Mouse (Mus musculus): Measurements from ENCODE around the gene Cacng3. TPM values are rescaled to one million over a fixed set of nuclear protein-coding genes. Genes with fewer than 3 reads are reported as not detected.

Cacng3 gene
- polyA plus RNA-seq, 1 experiment from 2014 or later, result 0.39 TPM

- H3K4me1 ChIP-seq (replicated peaks; ENCODE audit: control insufficient read depth, insufficient read depth, low read length), result no peaks in the 10 kb centered on the region
- no peaks in the 10 kb centered on the region for H3K9me3 ChIP-seq (ENCODE audit: control insufficient read depth, low read length)
- no peaks in the 10 kb centered on the region for H3K36me3 ChIP-seq (ENCODE audit: control insufficient read depth, insufficient read depth, low read length)
- peaks cover 10% of the 10 kb centered on the region; the same call in 1 of the 2 replicates for H3K27me3 ChIP-seq (replicated peaks; ENCODE audit: control insufficient read depth, insufficient read depth, low read length)
- no peak overlapping the region for H3K9ac ChIP-seq (ENCODE audit: low read length)
- ATAC-seq (replicated peaks; ENCODE audit: low FRiP score, low TSS enrichment, low read depth) (no peak), DNase-seq (ENCODE audit: low spot score) (no peak)
- H3K4me3 ChIP-seq (ENCODE audit: low read depth, low read length), result no peak overlapping the region
- H3K27ac ChIP-seq (ENCODE audit: low read depth), result no peak overlapping the region
- WGBS, result 82% methylated on average over 7 of the region's 7 CpGs
- no peak overlapping the region for H3K4me2 ChIP-seq (ENCODE audit: low read length)
Observed at GRCm38 (mm10) chr7:122675207-122675606, 4.9 kb downstream of the Cacng3 start.

- Histone ChIP-seq H3K4me3 (ENCODE audit: low read depth, low read length) (no peak overlapping the region), H3K4me2 (ENCODE audit: low read length) (no peak overlapping the region), H3K4me1 (replicated peaks; ENCODE audit: control insufficient read depth, insufficient read depth, low read length) (no peaks in the 10 kb centered on the region), H3K9ac (ENCODE audit: low read length) (no peak overlapping the region), H3K27ac (ENCODE audit: low read depth) (no peak overlapping the region), H3K9me3 (ENCODE audit: control insufficient read depth, low read length) (no peaks in the 10 kb centered on the region), H3K27me3 (replicated peaks; ENCODE audit: control insufficient read depth, insufficient read depth, low read length) (no peaks in the 10 kb centered on the region), H3K36me3 (ENCODE audit: control insufficient read depth, insufficient read depth, low read length) (no peaks in the 10 kb centered on the region)
- DNase-seq (ENCODE audit: low spot score) (no peak), ATAC-seq (replicated peaks; ENCODE audit: low FRiP score, low TSS enrichment, low read depth) (no peak)
- WGBS, result 65% methylated on average over 5 of the region's 5 CpGs
Observed at GRCm38 (mm10) chr7:122701751-122702150, 31.5 kb downstream of the Cacng3 start.

GRCm38 (mm10) chr7:122702443-122702842 is 32.2 kb downstream of the Cacng3 start:
- ATAC-seq (replicated peaks; ENCODE audit: low FRiP score, low TSS enrichment, low read depth) (no peak), DNase-seq (ENCODE audit: low spot score) (no peak)
- no peak overlapping the region for H3K27ac ChIP-seq (ENCODE audit: low read depth)
- H3K4me2 ChIP-seq (ENCODE audit: low read length), result no peak overlapping the region
- H3K27me3 ChIP-seq (replicated peaks; ENCODE audit: control insufficient read depth, insufficient read depth, low read length), result no peaks in the 10 kb centered on the region
- no peaks in the 10 kb centered on the region for H3K36me3 ChIP-seq (ENCODE audit: control insufficient read depth, insufficient read depth, low read length)
- 82% methylated on average over 4 of the region's 4 CpGs for WGBS
- no peak overlapping the region for H3K4me3 ChIP-seq (ENCODE audit: low read depth, low read length)
- H3K9ac ChIP-seq (ENCODE audit: low read length), result no peak overlapping the region
- H3K9me3 ChIP-seq (ENCODE audit: control insufficient read depth, low read length), result no peaks in the 10 kb centered on the region
- H3K4me1 ChIP-seq (replicated peaks; ENCODE audit: control insufficient read depth, insufficient read depth, low read length), result no peaks in the 10 kb centered on the region

- WGBS, result 53% methylated on average over 5 of the region's 5 CpGs
- Histone ChIP-seq H3K9me3 (ENCODE audit: control insufficient read depth, low read length) (no peaks in the 10 kb centered on the region), H3K4me1 (replicated peaks; ENCODE audit: control insufficient read depth, insufficient read depth, low read length) (no peaks in the 10 kb centered on the region), H3K4me3 (ENCODE audit: low read depth, low read length) (no peak overlapping the region), H3K27me3 (replicated peaks; ENCODE audit: control insufficient read depth, insufficient read depth, low read length) (no peaks in the 10 kb centered on the region), H3K4me2 (ENCODE audit: low read length) (no peak overlapping the region), H3K27ac (ENCODE audit: low read depth) (no peak overlapping the region), H3K9ac (ENCODE audit: low read length) (no peak overlapping the region), H3K36me3 (ENCODE audit: control insufficient read depth, insufficient read depth, low read length) (no peaks in the 10 kb centered on the region)
- ATAC-seq (replicated peaks; ENCODE audit: low FRiP score, low TSS enrichment, low read depth) (no peak), DNase-seq (ENCODE audit: low spot score) (no peak)
Observed at GRCm38 (mm10) chr7:122706736-122707135, 36.4 kb downstream of the Cacng3 start.

- no peak for ATAC-seq (replicated peaks; ENCODE audit: low FRiP score, low TSS enrichment, low read depth)
- H3K9me3 ChIP-seq (ENCODE audit: control insufficient read depth, low read length), result no peaks in the 10 kb centered on the region
Observed at GRCm38 (mm10) chr7:122716299-122716698, 46.0 kb downstream of the Cacng3 start.

GRCm38 (mm10) chr7:122718540-122718939 is 48.2 kb downstream of the Cacng3 start:
- Histone ChIP-seq H3K9me3 (ENCODE audit: control insufficient read depth, low read length) (no peaks in the 10 kb centered on the region), H3K4me1 (replicated peaks; ENCODE audit: control insufficient read depth, insufficient read depth, low read length) (no peaks in the 10 kb centered on the region), H3K9ac (ENCODE audit: low read length) (no peak overlapping the region), H3K36me3 (ENCODE audit: control insufficient read depth, insufficient read depth, low read length) (no peaks in the 10 kb centered on the region), H3K4me3 (ENCODE audit: low read depth, low read length) (no peak overlapping the region), H3K27me3 (replicated peaks; ENCODE audit: control insufficient read depth, insufficient read depth, low read length) (no peaks in the 10 kb centered on the region), H3K4me2 (ENCODE audit: low read length) (no peak overlapping the region), H3K27ac (ENCODE audit: low read depth) (no peak overlapping the region)
- WGBS, result 94% methylated on average over 4 of the region's 4 CpGs
- ATAC-seq (replicated peaks; ENCODE audit: low FRiP score, low TSS enrichment, low read depth) (no peak), DNase-seq (ENCODE audit: low spot score) (no peak)

More at GRCm38 (mm10) chr7:122716299-122716698, 46.0 kb downstream of the Cacng3 start:
- no peak overlapping the region for H3K9ac ChIP-seq (ENCODE audit: low read length)
- no peaks in the 10 kb centered on the region for H3K36me3 ChIP-seq (ENCODE audit: control insufficient read depth, insufficient read depth, low read length)
- DNase-seq (ENCODE audit: low spot score), result no peak
- no peak overlapping the region for H3K4me3 ChIP-seq (ENCODE audit: low read depth, low read length)
- H3K27ac ChIP-seq (ENCODE audit: low read depth), result no peak overlapping the region
- 50% methylated on average over 3 of the region's 3 CpGs for WGBS
- no peaks in the 10 kb centered on the region for H3K4me1 ChIP-seq (replicated peaks; ENCODE audit: control insufficient read depth, insufficient read depth, low read length)
- H3K4me2 ChIP-seq (ENCODE audit: low read length), result no peak overlapping the region
- H3K27me3 ChIP-seq (replicated peaks; ENCODE audit: control insufficient read depth, insufficient read depth, low read length), result no peaks in the 10 kb centered on the region

- Histone ChIP-seq H3K4me1 (replicated peaks; ENCODE audit: control insufficient read depth, insufficient read depth, low read length) (no peaks in the 10 kb centered on the region), H3K4me2 (ENCODE audit: low read length) (no peak overlapping the region), H3K4me3 (ENCODE audit: low read depth, low read length) (no peak overlapping the region), H3K36me3 (ENCODE audit: control insufficient read depth, insufficient read depth, low read length) (no peaks in the 10 kb centered on the region), H3K9ac (ENCODE audit: low read length) (no peak overlapping the region), H3K9me3 (ENCODE audit: control insufficient read depth, low read length) (no peaks in the 10 kb centered on the region), H3K27ac (ENCODE audit: low read depth) (no peak overlapping the region), H3K27me3 (replicated peaks; ENCODE audit: control insufficient read depth, insufficient read depth, low read length) (no peaks in the 10 kb centered on the region)
- WGBS, result 33% methylated on average over 5 of the region's 5 CpGs
- ATAC-seq (replicated peaks; ENCODE audit: low FRiP score, low TSS enrichment, low read depth) (no peak), DNase-seq (ENCODE audit: low spot score) (no peak)
Observed at GRCm38 (mm10) chr7:122723358-122723876, 53.1 kb downstream of the Cacng3 start.

- ATAC-seq (replicated peaks; ENCODE audit: low FRiP score, low TSS enrichment, low read depth) (no peak), DNase-seq (ENCODE audit: low spot score) (no peak)
- WGBS, result 92% methylated on average over 2 of the region's 2 CpGs
- Histone ChIP-seq H3K9ac (ENCODE audit: low read length) (no peak overlapping the region), H3K4me2 (ENCODE audit: low read length) (no peak overlapping the region), H3K27ac (ENCODE audit: low read depth) (no peak overlapping the region), H3K4me1 (replicated peaks; ENCODE audit: control insufficient read depth, insufficient read depth, low read length) (no peaks in the 10 kb centered on the region), H3K36me3 (ENCODE audit: control insufficient read depth, insufficient read depth, low read length) (no peaks in the 10 kb centered on the region), H3K4me3 (ENCODE audit: low read depth, low read length) (no peak overlapping the region), H3K9me3 (ENCODE audit: control insufficient read depth, low read length) (no peaks in the 10 kb centered on the region), H3K27me3 (replicated peaks; ENCODE audit: control insufficient read depth, insufficient read depth, low read length) (no peaks in the 10 kb centered on the region)
Observed at GRCm38 (mm10) chr7:122726376-122726775, 56.1 kb downstream of the Cacng3 start.

- Histone ChIP-seq H3K9me3 (ENCODE audit: control insufficient read depth, low read length) (no peaks in the 10 kb centered on the region), H3K9ac (ENCODE audit: low read length) (no peak overlapping the region), H3K27ac (ENCODE audit: low read depth) (no peak overlapping the region), H3K4me3 (ENCODE audit: low read depth, low read length) (no peak overlapping the region), H3K4me1 (replicated peaks; ENCODE audit: control insufficient read depth, insufficient read depth, low read length) (no peaks in the 10 kb centered on the region), H3K36me3 (ENCODE audit: control insufficient read depth, insufficient read depth, low read length) (no peaks in the 10 kb centered on the region), H3K27me3 (replicated peaks; ENCODE audit: control insufficient read depth, insufficient read depth, low read length) (no peaks in the 10 kb centered on the region), H3K4me2 (ENCODE audit: low read length) (no peak overlapping the region)
- 92% methylated on average over 8 of the region's 8 CpGs for WGBS
- no peak for DNase-seq (ENCODE audit: low spot score)
- no peak for ATAC-seq (replicated peaks; ENCODE audit: low FRiP score, low TSS enrichment, low read depth)
Observed at GRCm38 (mm10) chr7:122728186-122728585, 57.9 kb downstream of the Cacng3 start.
